Mouse (Mus musculus) heart, postnatal 14 days (tissue): ENCODE results near the gene Hddc3. TPM values are rescaled to one million over a fixed set of nuclear protein-coding genes. Genes with fewer than 3 reads are reported as not detected.
A peak's percentile ranks its signal among the peaks of the same experiment; 100 is the strongest.

Source experiments
- DNase-seq, 2 experiments: peaks; one replicate each; pipeline ENCODE4 v3.0.0; 2021 to 2022
- intact Hi-C: fragments of 180-260 bp; cut with DNase I; formaldehyde crosslinking; loops from one replicate; pipeline ENCODE4 v1.15.1; 2025
- total RNA-seq, 2 experiments: library from RNA; stranded (reverse); gene quantifications; 2 replicates each; pipeline ENCODE4 v1.2.3; 2021

The Hddc3 gene
- total RNA-seq, 2 experiments from 2014 or later, result 29.7 to 31.3 TPM

- DNase-seq, result no peak
- intact Hi-C loops, result no loop called here
Observed at GRCm38 (mm10) chr7:80367232-80367631, 24.3 kb downstream of the Hddc3 start.

GRCm38 (mm10) chr7:80368009-80368408, 25.1 kb downstream of the Hddc3 start:
- intact Hi-C loops, result no loop called here
- DNase-seq, result no peak

GRCm38 (mm10) chr7:80368635-80369421, 25.9 kb downstream of the Hddc3 start:
- peak; percentile 37 to 48 for DNase-seq
- intact Hi-C loops, result no loop called here

GRCm38 (mm10) chr7:80369461-80369860, 26.6 kb downstream of the Hddc3 start:
- intact Hi-C loops, result no loop called here

GRCm38 (mm10) chr7:80369967-80370431, 27.1 kb downstream of the Hddc3 start:
- DNase-seq, result no peak
- intact Hi-C loops, result loop anchor here (2.0 to 5.0 kb wide), 2 partner anchors 29 to 228 kb away; partner anchors contain the start of gene Unc45a

More at GRCm38 (mm10) chr7:80369461-80369860, 26.6 kb downstream of the Hddc3 start:
- DNase-seq, result no peak

GRCm38 (mm10) chr7:80370649-80371040, 27.7 kb downstream of the Hddc3 start:
- intact Hi-C loops, result loop anchor here (2.0 to 5.0 kb wide), 2 partner anchors 30 to 228 kb away; partner anchors contain the start of gene Unc45a
- DNase-seq, result peak; percentile 82 to 85

- peak; percentile 91 to 93 for DNase-seq
- intact Hi-C loops, result loop anchor here (2.0 to 5.0 kb wide), 2 partner anchors 30 to 229 kb away; partner anchors contain the start of gene Unc45a
Observed at GRCm38 (mm10) chr7:80371041-80371751, 28.3 kb downstream of the Hddc3 start, which contains the start of gene Man2a2. Gene Man2a2 (minus strand): TSS chr7:80371375.

GRCm38 (mm10) chr7:80372166-80372565, 29.3 kb downstream of the Hddc3 start:
- DNase-seq, result no peak
- intact Hi-C loops, result loop anchor here (5.0 kb wide), 1 partner anchor 230 kb away; no protein-coding TSS in a partner anchor

- DNase-seq, result no peak
- intact Hi-C loops, result loop anchor here (5.0 kb wide), 1 partner anchor 230 kb away; no protein-coding TSS in a partner anchor
Observed at GRCm38 (mm10) chr7:80372667-80373066, 29.8 kb downstream of the Hddc3 start.

- DNase-seq, result no peak
- intact Hi-C loops, result loop anchor here (5.0 kb wide), 1 partner anchor 231 kb away; no protein-coding TSS in a partner anchor
Observed at GRCm38 (mm10) chr7:80373352-80373751, 30.4 kb downstream of the Hddc3 start.

- no peak for DNase-seq
- intact Hi-C loops, result loop anchor here (5.0 kb wide), 1 partner anchor 232 kb away; no protein-coding TSS in a partner anchor
Observed at GRCm38 (mm10) chr7:80373850-80374249, 30.9 kb downstream of the Hddc3 start.

- intact Hi-C loops, result loop anchor here (5.0 kb wide), 1 partner anchor 232 kb away; no protein-coding TSS in a partner anchor
- DNase-seq, result no peak
Observed at GRCm38 (mm10) chr7:80374280-80374679, 31.4 kb downstream of the Hddc3 start.

GRCm38 (mm10) chr7:80374733-80375132, 31.8 kb downstream of the Hddc3 start:
- intact Hi-C loops, result loop anchor here (5.0 kb wide), 1 partner anchor 232 kb away; no protein-coding TSS in a partner anchor
- no peak for DNase-seq

- intact Hi-C loops, result no loop called here
- DNase-seq, result no peak
Observed at GRCm38 (mm10) chr7:80375376-80376039, 32.6 kb downstream of the Hddc3 start.

- DNase-seq, result no peak
- intact Hi-C loops, result no loop called here
Observed at GRCm38 (mm10) chr7:80376192-80376591, 33.3 kb downstream of the Hddc3 start.

GRCm38 (mm10) chr7:80377471-80377870, 34.6 kb downstream of the Hddc3 start:
- intact Hi-C loops, result no loop called here
- DNase-seq, result peak; percentile 72 to 77

GRCm38 (mm10) chr7:80379531-80379930, 36.6 kb downstream of the Hddc3 start:
- intact Hi-C loops, result no loop called here
- DNase-seq, result peak in 1 of 2 experiments; percentile 47

GRCm38 (mm10) chr7:80382919-80383318, 40.0 kb downstream of the Hddc3 start:
- intact Hi-C loops, result loop anchor here (10.0 kb wide), 2 partner anchors 302 to 332 kb away; partner anchors contain the start of gene Crtc3

GRCm38 (mm10) chr7:80386235-80386930, 43.5 kb downstream of the Hddc3 start:
- intact Hi-C loops, result loop anchor here (1.0 to 10.0 kb wide), 4 partner anchors 194 to 328 kb away; partner anchors contain the start of gene Crtc3
- peak; percentile 94 to 96 for DNase-seq

More at GRCm38 (mm10) chr7:80382919-80383318, 40.0 kb downstream of the Hddc3 start:
- DNase-seq, result no peak
